Mouse (Mus musculus) adrenal gland, postnatal 4 days (tissue): ENCODE measurements around the gene Morc4. TPM values are rescaled to one million over a fixed set of nuclear protein-coding genes. Genes with fewer than 3 reads are reported as not detected.

Source experiments
- total RNA-seq, 2 experiments: library from RNA; stranded (reverse); gene quantifications; 2 replicates each; pipeline ENCODE4 v1.2.3; 2021

Gene Morc4
- total RNA-seq, 2 experiments from 2014 or later, result 10.6 to 12.4 TPM

Other genes with a start within 250 kb of the Morc4 start
- 1 to 10 TPM; 7.8 to 7.9 TPM for gene Tbc1d8b, start 186.7 kb downstream of the Morc4 start, total RNA-seq
- gene Gm15013, start 157.2 kb downstream of the Morc4 start, total RNA-seq, result not detected
- gene Ripply1, start 89.3 kb downstream of the Morc4 start, total RNA-seq, result under 1 TPM in 1 of 2 experiments, not detected in 1; 0.40 TPM
- gene Cldn2, start 70.8 kb downstream of the Morc4 start, total RNA-seq, result 10 to 100 TPM in 1 of 2 experiments, 1 to 10 TPM in 1; 2.6 to 16.2 TPM
- gene Rbm41, start 126.9 kb upstream of the Morc4 start, total RNA-seq, result 10 to 100 TPM in 1 of 2 experiments, 1 to 10 TPM in 1; 9.8 to 10.3 TPM
- gene Nup62cl, start 191.0 kb upstream of the Morc4 start, total RNA-seq, result 10 to 100 TPM in 1 of 2 experiments, 1 to 10 TPM in 1; 7.3 to 16.8 TPM
- not detected for gene Pih1h3b, start 191.2 kb upstream of the Morc4 start, total RNA-seq